Mouse (Mus musculus) adrenal gland, postnatal 4 days (tissue): ENCODE data around the gene Tns4. TPM values are rescaled to one million over a fixed set of nuclear protein-coding genes. Genes with fewer than 3 reads are reported as not detected.

ENCODE experiments used
- DNase-seq, 2 experiments: peaks; one replicate each; pipeline ENCODE4 v3.0.0; 2021 to 2022; ENCODE audit warnings: low spot score in 2 of 2, mixed read lengths in 2 of 2
- total RNA-seq, 2 experiments: library from RNA; stranded (reverse); gene quantifications; 2 replicates each; pipeline ENCODE4 v1.2.3; 2021

The Tns4 gene
- total RNA-seq, 2 experiments from 2014 or later, result 0.31 to 0.51 TPM

- DNase-seq, result no peak
These were observed 6.0 kb upstream of the Tns4 start for GRCm38 (mm10) chr11:99094911-99095676.

- no peak for DNase-seq
These were observed 4.6 kb upstream of the Tns4 start for GRCm38 (mm10) chr11:99093740-99094139.

- no peak for DNase-seq
These were observed 2.6 kb upstream of the Tns4 start for GRCm38 (mm10) chr11:99091666-99092065.

DNA sequence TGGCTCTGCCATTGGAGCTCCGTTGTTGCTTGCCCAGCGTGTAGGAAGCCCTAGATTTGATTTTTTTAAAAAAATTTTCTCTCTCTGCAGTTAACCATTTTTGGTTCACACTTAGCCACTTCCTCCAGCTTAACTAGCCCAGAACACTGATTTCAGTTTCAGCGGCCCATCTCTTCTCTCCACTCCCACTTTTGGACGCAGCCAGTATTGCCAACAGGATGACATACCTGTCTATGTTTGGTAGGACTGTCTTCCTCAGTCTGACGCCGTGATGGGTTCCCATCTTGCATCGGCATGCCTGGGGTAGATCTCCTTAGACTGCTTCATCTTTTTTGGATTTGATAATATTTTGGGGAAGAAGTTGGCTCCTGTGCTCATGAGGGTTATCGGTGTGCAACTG lies 1.3 kb upstream of the Tns4 start:
- DNase-seq, result no peak

DNA sequence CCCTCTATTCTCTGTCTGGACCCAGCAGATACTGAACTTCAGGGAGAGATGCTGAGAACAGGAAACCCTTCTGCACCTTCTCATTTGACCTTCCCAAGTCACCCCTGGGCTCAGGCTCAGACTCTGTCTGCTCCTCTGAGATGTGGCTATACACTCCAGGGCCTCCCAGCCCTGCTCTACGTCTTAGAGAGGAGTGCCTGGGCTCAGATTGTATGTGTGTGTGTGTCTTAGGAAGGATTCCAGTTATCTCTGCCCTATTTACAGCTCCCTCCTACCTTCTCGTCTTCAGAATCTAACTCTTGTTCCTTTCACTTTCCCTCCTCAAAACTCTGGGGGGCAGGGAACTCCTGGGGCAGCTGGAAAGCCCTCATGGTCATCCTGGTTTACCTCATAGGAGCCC lies 620 bp downstream of the Tns4 start:
- DNase-seq, result no peak

DNA sequence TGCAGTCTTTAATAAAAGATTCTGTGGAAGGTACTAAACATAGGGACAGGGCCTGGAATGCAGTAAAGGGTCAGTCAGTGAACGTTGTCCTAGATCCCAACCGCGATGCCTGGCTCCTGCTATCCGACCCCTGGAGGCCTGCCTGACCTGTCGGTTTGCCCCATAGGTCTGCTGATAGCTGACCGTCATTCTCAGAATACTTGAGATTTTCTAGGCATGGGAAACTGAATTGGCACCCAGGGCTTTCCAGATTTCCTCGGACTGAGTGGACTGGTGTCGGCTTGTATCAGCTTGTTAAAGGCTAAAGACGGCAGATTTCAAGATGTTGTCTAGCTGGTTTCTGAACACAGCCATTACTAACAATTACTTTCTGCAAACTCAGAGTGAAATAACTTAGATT lies 4.7 kb downstream of the Tns4 start:
- DNase-seq, result no peak

- DNase-seq, result no peak
These were observed 5.6 kb downstream of the Tns4 start for GRCm38 (mm10) chr11:99083516-99083915.

DNA sequence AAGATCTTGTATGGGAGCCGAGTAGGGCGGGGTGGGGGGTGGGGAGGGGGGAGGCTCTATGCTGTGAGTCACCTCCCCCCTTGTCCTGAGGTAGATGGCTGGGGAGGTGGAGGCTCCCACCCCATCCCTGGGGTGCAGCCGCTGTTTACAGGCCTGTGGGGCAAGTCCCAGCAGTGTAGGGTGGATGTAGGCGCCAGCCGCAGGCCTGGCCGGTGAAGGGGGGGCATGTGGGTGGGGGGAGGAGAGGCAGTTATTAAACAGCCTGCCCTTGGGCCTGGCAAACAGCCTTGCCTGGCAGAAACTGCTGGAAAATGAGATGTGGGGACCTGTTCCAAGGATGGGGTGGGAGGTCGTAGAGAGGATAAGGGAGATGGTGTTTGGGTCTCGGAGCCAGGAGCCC lies 7.0 kb downstream of the Tns4 start:
- no peak for DNase-seq

GRCm38 (mm10) chr11:99081566-99081965 lies 7.5 kb downstream of the Tns4 start:
- no peak for DNase-seq

- DNase-seq, result no peak
These were observed 8.1 kb downstream of the Tns4 start for GRCm38 (mm10) chr11:99080902-99081543.

DNA sequence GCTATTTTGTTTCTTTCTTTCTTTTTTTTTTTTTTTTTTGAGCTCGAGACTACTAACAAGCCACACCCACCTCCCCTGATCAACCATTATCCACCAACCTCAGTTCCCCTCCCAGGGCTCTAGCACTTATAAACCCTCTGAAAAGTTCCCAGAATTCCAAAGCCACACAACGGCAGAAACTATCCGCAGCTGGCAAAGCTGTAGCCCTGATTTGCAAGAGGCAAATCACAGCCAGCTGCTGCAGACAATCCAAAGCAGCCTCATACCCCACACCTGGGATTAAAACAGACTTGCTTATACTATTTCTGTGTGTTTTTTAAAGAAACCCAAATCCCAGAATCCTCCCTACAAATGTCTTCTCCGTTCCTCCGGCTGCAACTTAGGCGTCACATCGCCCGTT lies 11.2 kb downstream of the Tns4 start:
- DNase-seq, result no peak

DNA sequence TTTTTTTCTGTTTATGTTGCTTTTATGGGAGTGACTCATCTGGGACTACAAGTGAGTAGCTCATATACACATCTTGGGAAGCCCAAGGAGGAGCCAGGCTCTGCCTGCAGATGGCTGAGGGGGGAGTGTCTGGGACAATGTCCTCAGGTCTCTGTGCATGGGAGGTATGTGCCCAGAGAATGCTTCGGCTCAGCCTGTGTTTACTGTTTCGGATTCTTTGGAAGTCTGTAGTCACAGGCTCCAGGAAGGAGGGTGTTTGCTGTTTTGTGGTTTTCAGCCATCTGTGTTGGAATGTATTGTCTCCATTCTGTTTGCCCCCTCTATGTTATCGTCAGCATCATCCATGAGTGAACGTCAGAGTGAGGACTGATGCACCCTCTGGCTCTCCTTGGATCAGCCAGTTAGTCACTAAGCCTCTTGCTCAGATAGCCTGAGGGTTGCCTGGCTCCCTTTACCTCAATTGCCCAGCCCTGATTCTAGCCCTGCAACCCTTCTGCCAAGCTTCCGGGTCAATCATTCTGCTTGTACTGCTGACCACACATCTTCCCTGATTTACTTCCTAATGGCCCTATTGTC lies 12.3 kb downstream of the Tns4 start:
- DNase-seq, result no peak

- DNase-seq, result no peak
These were observed 15.3 kb downstream of the Tns4 start for GRCm38 (mm10) chr11:99073781-99074180.

DNA sequence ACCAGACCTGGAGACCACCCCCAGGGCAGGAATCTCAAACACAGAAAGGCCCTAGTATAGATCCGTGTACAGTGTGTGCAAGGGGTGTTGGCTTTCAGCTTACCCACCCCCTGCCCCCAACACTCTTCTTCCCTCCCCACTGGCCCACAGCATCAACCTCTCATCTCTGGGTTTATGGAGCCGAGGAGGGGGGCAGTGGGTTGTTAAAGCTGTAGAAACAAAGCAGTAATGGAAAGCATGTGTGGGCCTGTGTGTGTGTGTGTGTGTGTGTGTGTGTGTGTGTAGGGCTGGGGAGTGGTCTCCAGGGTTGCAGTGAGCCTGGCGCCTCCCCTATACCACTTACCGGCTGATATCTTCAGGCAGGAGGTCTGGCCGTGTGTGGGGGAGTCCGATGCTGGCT lies 17.2 kb downstream of the Tns4 start:
- DNase-seq, result no peak

- DNase-seq, result no peak
These were observed 20.7 kb downstream of the Tns4 start for GRCm38 (mm10) chr11:99068455-99068854.

- no peak for DNase-seq
These were observed 21.5 kb downstream of the Tns4 start for GRCm38 (mm10) chr11:99067591-99067990.

GRCm38 (mm10) chr11:99065979-99066378 lies 23.1 kb downstream of the Tns4 start:
- DNase-seq, result peak; percentile 44 to 76

DNA sequence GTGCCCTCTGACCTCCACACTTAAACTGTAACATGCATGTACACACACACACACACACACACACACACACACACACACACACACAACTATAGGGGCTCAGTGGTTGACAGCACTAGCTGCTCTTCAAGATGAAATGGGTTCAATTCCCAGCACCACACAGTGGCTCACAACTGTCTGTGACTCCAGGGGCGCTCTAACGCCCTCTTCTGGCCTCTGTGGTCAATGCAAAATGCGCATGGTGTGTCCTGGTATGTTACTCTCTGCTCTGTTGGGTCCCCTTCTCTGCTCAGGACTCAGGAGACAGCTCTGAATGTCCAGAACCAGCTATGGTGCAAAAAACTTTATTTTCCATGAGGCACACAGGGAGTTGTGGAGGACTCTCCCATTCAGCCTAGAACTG lies 23.8 kb downstream of the Tns4 start:
- no peak for DNase-seq

DNA sequence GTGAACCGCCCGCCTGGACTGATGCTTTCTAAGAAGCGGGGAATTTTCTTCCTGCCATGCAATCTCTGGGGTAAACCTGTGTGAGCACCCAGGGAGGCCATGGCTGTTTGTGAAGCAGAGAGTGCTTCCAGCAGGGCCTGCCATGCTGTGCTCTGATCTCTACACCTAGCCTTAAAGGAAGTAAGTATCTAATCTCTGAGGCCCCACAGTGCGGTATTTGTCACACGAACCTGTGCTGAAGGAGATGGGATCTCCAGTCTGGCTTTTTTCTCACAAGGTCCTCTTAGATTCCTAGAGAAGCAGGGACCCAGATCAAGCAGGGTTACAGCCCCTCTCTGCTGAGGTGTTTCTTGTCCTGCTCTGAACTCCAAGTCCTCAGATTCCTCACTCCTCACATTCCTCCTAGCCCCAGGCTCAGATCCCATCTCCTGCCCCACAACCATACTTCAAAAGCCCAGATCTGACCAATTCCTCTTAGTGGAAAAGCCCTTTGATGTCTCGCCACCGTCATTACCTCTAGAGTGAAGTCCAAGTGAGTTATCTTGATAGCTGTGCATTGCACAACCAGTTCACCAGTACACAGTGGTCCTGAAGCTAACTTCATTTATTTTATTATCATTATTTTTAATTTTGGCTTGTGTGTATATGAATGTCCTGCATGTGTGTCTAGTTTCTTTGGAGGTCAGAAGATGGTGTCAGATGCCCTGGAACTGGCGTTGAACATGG lies 25.5 kb downstream of the Tns4 start:
- no peak for DNase-seq

DNA sequence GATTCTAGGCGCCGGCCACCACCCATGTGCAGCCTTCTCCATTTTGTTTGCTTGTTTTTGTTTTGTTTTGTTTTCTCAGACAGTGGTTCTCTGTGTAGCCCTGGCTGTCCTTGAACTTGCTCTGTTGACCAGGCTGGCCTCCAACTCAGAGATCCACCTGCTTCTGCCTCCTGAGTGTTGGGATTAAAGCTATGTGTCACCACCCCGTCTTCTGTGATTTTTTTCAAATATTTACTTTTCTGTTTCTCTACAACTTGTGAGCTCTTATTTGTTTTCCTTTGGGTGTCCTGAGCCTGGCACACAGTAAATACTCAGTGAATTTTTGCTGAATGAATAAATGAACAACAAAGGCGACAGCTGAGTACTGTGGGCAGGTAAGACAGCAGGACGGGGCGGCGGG lies 26.4 kb downstream of the Tns4 start:
- no peak for DNase-seq

DNA sequence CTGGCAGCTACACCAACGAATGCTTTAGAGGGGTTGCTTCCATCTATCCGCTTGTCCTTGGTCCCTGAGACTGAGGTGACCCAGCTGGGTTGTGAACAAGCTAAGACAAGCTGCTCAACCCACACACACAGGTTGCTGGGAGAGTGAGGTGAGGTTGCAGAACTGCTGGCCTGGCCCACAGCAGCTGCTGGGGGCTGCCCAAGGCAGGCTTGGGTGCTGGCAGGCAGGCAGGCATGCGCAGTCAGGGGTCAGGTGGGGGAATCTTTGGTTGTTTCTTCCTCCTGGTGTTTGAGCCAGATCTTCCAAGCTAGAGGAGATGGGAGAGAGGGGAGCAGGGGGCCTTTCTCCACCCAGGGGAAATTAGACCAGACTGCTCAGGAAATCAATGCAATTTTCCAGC lies 28.7 kb downstream of the Tns4 start:
- DNase-seq, result no peak
